Mouse (Mus musculus) liver, embryonic 13.5 days (tissue): Measurements from ENCODE around the gene Tmeff2. TPM values are rescaled to one million over a fixed set of nuclear protein-coding genes. Genes with fewer than 3 reads are reported as not detected.

Experiments
- ATAC-seq: fragments of 200-750 bp; cut with Nextera tagmentation; 2 replicates; pipeline ENCODE4 v1.8.0; 2017; ENCODE audit warnings: low read depth, mild to moderate bottlenecking, moderate number of reproducible peaks, moderate library complexity
- DNase-seq: peaks from one replicate; pipeline ENCODE4 v3.0.0; 2022
- H3K27ac ChIP-seq: fragments of 300-500 bp; sonication (generic); 2 replicates; pipeline ENCODE4 v1.5.1; 2015; ENCODE audit warnings: moderate library complexity, mild to moderate bottlenecking, inconsistent platforms
- H3K27me3 ChIP-seq: fragments of 300-500 bp; sonication (generic); 2 replicates; pipeline ENCODE4 v1.6.1; 2015; ENCODE audit warnings: mild to moderate bottlenecking, inconsistent platforms
- H3K36me3 ChIP-seq: fragments of 300-500 bp; sonication (generic); 2 replicates; pipeline ENCODE4 v1.6.1; 2015; ENCODE audit warnings: mild to moderate bottlenecking, inconsistent platforms
- H3K4me1 ChIP-seq: fragments of 300-500 bp; sonication (generic); replicated peaks from 2 replicates; pipeline ENCODE4 v1.6.1; 2015; ENCODE audit warnings: inconsistent platforms
- H3K4me2 ChIP-seq: fragments of 300-500 bp; sonication (generic); 2 replicates; pipeline ENCODE4 v1.6.1; 2015; ENCODE audit warnings: inconsistent platforms, mild to moderate bottlenecking, moderate library complexity
- H3K4me3 ChIP-seq: fragments of 300-500 bp; sonication (generic); replicated peaks from 2 replicates; pipeline ENCODE4 v1.5.1; 2015; ENCODE audit warnings: mild to moderate bottlenecking, inconsistent platforms
- H3K9ac ChIP-seq: fragments of 300-500 bp; sonication (generic); 2 replicates; pipeline ENCODE4 v1.6.1; 2015; ENCODE audit warnings: mild to moderate bottlenecking, inconsistent platforms
- H3K9me3 ChIP-seq: fragments of 300-500 bp; sonication (generic); replicated peaks from 2 replicates; pipeline ENCODE4 v1.6.1; 2016; ENCODE audit warnings: inconsistent platforms
- WGBS: fragments of 180-500 bp; shearing (Covaris S2); methylation state at CpG from one replicate; pipeline ENCODE4 v1.1.7; 2015; ENCODE audit not compliant: insufficient replicate concordance; 5-methylcytosine and 5-hydroxymethylcytosine counted together
- polyA plus RNA-seq: library from polyadenylated mRNA; unstranded; fragments of >200 nt; fragmentation: Nextera tagmentation; extraction: Ambion mirVana; gene quantifications from 2 replicates; pipeline ENCODE4 v1.2.1, GENCODE M21; 2015

The Tmeff2 gene
- polyA plus RNA-seq, 1 experiment from 2014 or later: 0.51 TPM

DNA sequence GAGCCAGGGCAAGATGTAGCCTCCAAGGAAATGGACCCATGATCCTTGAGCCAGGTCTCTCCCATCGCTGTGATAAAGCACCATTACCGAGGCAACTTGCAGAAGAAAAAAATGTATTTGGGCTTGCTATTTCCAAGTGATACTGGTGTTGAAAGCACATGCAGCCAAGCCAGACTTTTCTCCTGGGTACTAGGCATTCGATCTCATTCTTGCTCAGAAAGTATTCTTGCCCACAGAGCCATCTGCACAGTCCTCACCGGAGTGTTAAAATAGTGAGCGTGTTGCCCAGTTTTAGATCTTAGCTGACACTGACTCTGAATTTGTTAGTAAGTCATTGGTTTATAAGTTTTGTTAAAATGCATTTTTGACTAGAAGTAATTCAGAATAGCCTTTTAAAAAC lies 215.3 kb downstream of the Tmeff2 start:
- H3K4me1 ChIP-seq: no peaks in the 10 kb centered on the region
- DNase-seq (no peak), ATAC-seq (no peak)
- H3K4me3 ChIP-seq: no peak overlapping the region
- H3K9me3 ChIP-seq: no peaks in the 10 kb centered on the region
- no peak overlapping the region for H3K9ac ChIP-seq
- no peaks in the 10 kb centered on the region for H3K27me3 ChIP-seq
- no peaks in the 10 kb centered on the region for H3K36me3 ChIP-seq
- 67% methylated on average over 5 of the region's 5 CpGs for WGBS
- no peak overlapping the region for H3K27ac ChIP-seq
- H3K4me2 ChIP-seq: no peak overlapping the region

DNA sequence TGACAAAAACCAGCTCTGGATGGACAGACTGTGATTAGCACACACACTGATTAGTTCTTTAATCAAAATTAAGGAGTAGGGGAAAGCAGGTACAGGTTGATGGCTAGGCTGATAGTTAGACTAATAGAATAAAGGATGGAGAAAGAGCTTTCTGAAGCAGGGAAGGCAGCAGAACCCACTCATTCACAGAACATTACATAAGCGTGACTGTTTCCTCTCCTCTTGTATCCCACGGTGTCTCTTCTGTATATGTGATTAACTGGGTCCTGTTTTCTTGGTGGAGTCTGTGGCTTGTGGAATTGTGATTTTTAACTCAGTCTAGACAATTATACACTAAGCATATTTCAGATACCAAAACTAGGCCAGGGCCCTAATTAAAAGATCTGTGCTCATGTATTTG lies 217.4 kb downstream of the Tmeff2 start:
- no peaks in the 10 kb centered on the region for H3K9me3 ChIP-seq
- 62% methylated on average over 2 of the region's 2 CpGs for WGBS
- H3K4me1 ChIP-seq: no peaks in the 10 kb centered on the region
- no peaks in the 10 kb centered on the region for H3K27me3 ChIP-seq
- no peak overlapping the region for H3K4me3 ChIP-seq
- DNase-seq (no peak), ATAC-seq (no peak)
- no peaks in the 10 kb centered on the region for H3K36me3 ChIP-seq
- no peak overlapping the region for H3K4me2 ChIP-seq
- no peak overlapping the region for H3K9ac ChIP-seq
- H3K27ac ChIP-seq: no peak overlapping the region

- ATAC-seq: no peak
- H3K4me1 ChIP-seq: no peaks in the 10 kb centered on the region
- H3K27me3 ChIP-seq: no peaks in the 10 kb centered on the region
- H3K27ac ChIP-seq: no peak overlapping the region
- no peaks in the 10 kb centered on the region for H3K36me3 ChIP-seq
- 65% methylated on average over 10 of the region's 10 CpGs for WGBS
- no peak overlapping the region for H3K4me3 ChIP-seq
- no peak for DNase-seq
- H3K4me2 ChIP-seq: no peak overlapping the region
- no peak overlapping the region for H3K9ac ChIP-seq
- H3K9me3 ChIP-seq: no peaks in the 10 kb centered on the region
Observed at GRCm38 (mm10) chr1:51125671-51126424, 225.4 kb downstream of the Tmeff2 start.

GRCm38 (mm10) chr1:51126425-51126765 lies 225.9 kb downstream of the Tmeff2 start:
- no peaks in the 10 kb centered on the region for H3K27me3 ChIP-seq
- DNase-seq: no peak
- no peak for ATAC-seq
- H3K4me2 ChIP-seq: no peak overlapping the region
- H3K9ac ChIP-seq: no peak overlapping the region
- WGBS: 58% methylated on average over 5 of the region's 5 CpGs
- H3K9me3 ChIP-seq: no peaks in the 10 kb centered on the region
- H3K4me3 ChIP-seq: no peak overlapping the region
- no peaks in the 10 kb centered on the region for H3K4me1 ChIP-seq
- H3K27ac ChIP-seq: no peak overlapping the region
- H3K36me3 ChIP-seq: no peaks in the 10 kb centered on the region

- Histone ChIP-seq H3K36me3 (no peaks in the 10 kb centered on the region), H3K9me3 (no peaks in the 10 kb centered on the region), H3K4me3 (no peak overlapping the region), H3K4me2 (no peak overlapping the region), H3K9ac (no peak overlapping the region), H3K27me3 (no peaks in the 10 kb centered on the region), H3K27ac (no peak overlapping the region), H3K4me1 (no peaks in the 10 kb centered on the region)
- DNase-seq (no peak), ATAC-seq (no peak)
- 34% methylated on average over 2 of the region's 2 CpGs for WGBS
Observed at GRCm38 (mm10) chr1:51136792-51137191, 236.3 kb downstream of the Tmeff2 start.

DNA sequence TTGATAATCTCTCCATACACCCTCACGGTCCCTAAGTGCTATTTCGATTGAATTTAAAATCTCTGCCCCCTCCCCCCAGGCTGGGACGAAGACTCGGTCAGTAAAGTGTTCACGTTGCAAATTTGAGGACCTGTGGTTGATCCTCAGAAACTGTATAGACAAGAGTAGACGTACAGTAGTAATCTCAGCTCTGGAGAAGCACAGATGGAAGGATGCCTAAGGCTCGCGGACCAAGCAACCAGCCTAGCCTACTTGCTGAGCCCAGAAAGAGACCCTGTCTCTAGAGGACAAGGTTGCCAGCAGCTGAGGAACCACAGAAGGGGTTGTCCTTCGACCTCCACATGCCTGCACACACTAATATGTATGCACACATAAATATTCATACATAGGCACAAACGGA lies 239.2 kb downstream of the Tmeff2 start:
- Histone ChIP-seq H3K9ac (no peak overlapping the region), H3K27me3 (no peaks in the 10 kb centered on the region), H3K9me3 (no peaks in the 10 kb centered on the region), H3K4me3 (no peak overlapping the region), H3K4me1 (no peaks in the 10 kb centered on the region), H3K27ac (no peak overlapping the region), H3K4me2 (no peak overlapping the region), H3K36me3 (no peaks in the 10 kb centered on the region)
- WGBS: 64% methylated on average over 10 of the region's 10 CpGs
- DNase-seq (no peak), ATAC-seq (no peak)

DNA sequence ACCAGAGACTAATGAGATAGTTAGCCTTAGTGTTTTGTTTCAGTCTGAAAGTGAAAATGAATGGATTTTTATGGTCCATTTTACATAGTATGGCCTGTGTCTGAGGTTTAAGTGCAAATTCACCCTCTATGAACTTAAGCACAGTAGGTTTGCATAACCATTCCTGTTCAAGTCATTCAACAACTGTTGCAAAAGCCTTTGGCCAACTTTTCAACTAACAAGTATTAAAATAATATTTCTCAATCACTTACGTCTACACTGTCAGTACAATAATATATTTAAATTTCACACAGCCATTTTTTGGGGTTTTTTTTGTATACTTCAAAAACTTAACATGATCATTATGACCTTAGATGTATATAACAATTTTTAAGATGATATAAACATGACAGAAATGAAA lies 240.9 kb downstream of the Tmeff2 start:
- no peaks in the 10 kb centered on the region for H3K4me1 ChIP-seq
- no peaks in the 10 kb centered on the region for H3K27me3 ChIP-seq
- WGBS: 59% methylated on average over 1 of the region's 1 CpGs
- H3K36me3 ChIP-seq: no peaks in the 10 kb centered on the region
- no peak overlapping the region for H3K4me3 ChIP-seq
- H3K27ac ChIP-seq: no peak overlapping the region
- DNase-seq (no peak), ATAC-seq (no peak)
- no peak overlapping the region for H3K9ac ChIP-seq
- no peaks in the 10 kb centered on the region for H3K9me3 ChIP-seq
- no peak overlapping the region for H3K4me2 ChIP-seq

GRCm38 (mm10) chr1:51142729-51143128 lies 242.3 kb downstream of the Tmeff2 start:
- no peak for ATAC-seq
- no peak overlapping the region for H3K27ac ChIP-seq
- no peaks in the 10 kb centered on the region for H3K4me1 ChIP-seq
- no peaks in the 10 kb centered on the region for H3K36me3 ChIP-seq
- no peak for DNase-seq
- H3K4me3 ChIP-seq: no peak overlapping the region
- no peaks in the 10 kb centered on the region for H3K27me3 ChIP-seq
- WGBS: 61% methylated on average over 3 of the region's 3 CpGs
- H3K9ac ChIP-seq: no peak overlapping the region
- H3K4me2 ChIP-seq: no peak overlapping the region
- no peaks in the 10 kb centered on the region for H3K9me3 ChIP-seq

GRCm38 (mm10) chr1:51145693-51146092 lies 245.2 kb downstream of the Tmeff2 start:
- Histone ChIP-seq H3K27me3 (no peaks in the 10 kb centered on the region), H3K36me3 (no peaks in the 10 kb centered on the region), H3K9ac (no peak overlapping the region), H3K27ac (no peak overlapping the region), H3K9me3 (no peaks in the 10 kb centered on the region), H3K4me2 (no peak overlapping the region), H3K4me3 (no peak overlapping the region), H3K4me1 (no peaks in the 10 kb centered on the region)
- WGBS: 64% methylated on average over 4 of the region's 4 CpGs
- ATAC-seq (no peak), DNase-seq (no peak)

- H3K36me3 ChIP-seq: no peaks in the 10 kb centered on the region
- no peaks in the 10 kb centered on the region for H3K27me3 ChIP-seq
- no peak overlapping the region for H3K9ac ChIP-seq
- H3K27ac ChIP-seq: no peak overlapping the region
- DNase-seq: no peak
- no peak for ATAC-seq
- no peak overlapping the region for H3K4me3 ChIP-seq
- H3K9me3 ChIP-seq: no peaks in the 10 kb centered on the region
- no peak overlapping the region for H3K4me2 ChIP-seq
- WGBS: 51% methylated on average over 9 of the region's 9 CpGs
- H3K4me1 ChIP-seq: no peaks in the 10 kb centered on the region
Observed at GRCm38 (mm10) chr1:51148481-51149137, 248.2 kb downstream of the Tmeff2 start.

DNA sequence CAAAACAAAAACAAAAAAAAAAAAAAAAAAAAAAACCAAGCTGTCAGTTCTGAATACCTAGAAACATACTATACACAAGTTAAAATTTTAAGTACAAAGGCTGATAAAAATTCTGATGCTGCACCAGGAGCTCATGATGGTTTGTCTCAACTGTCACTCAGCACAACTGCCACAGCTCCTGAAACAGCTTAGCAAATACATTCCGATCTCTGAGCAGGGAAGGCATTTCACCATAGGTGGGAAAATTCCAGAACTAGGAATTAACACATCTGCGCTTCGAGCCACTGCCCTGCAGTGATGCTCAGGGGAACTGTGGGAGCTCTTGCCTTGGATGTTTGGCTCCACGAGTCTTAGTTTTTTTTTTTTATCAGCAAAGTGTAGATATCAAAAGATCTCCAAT lies 249.0 kb downstream of the Tmeff2 start:
- ATAC-seq (no peak), DNase-seq (no peak)
- H3K36me3 ChIP-seq: no peaks in the 10 kb centered on the region

GRCm38 (mm10) chr1:51149890-51150289 lies 249.4 kb downstream of the Tmeff2 start:
- no peaks in the 10 kb centered on the region for H3K9me3 ChIP-seq
- H3K27me3 ChIP-seq: no peaks in the 10 kb centered on the region
- no peak overlapping the region for H3K4me2 ChIP-seq
- ATAC-seq: no peak
- no peaks in the 10 kb centered on the region for H3K4me1 ChIP-seq
- WGBS: 56% methylated on average over 1 of the region's 1 CpGs
- DNase-seq: no peak
- no peak overlapping the region for H3K9ac ChIP-seq
- H3K4me3 ChIP-seq: no peak overlapping the region
- no peak overlapping the region for H3K27ac ChIP-seq
- no peaks in the 10 kb centered on the region for H3K36me3 ChIP-seq

More for the DNA sequence above, 249.0 kb downstream of the Tmeff2 start:
- no peaks in the 10 kb centered on the region for H3K9me3 ChIP-seq
- H3K9ac ChIP-seq: no peak overlapping the region
- no peak overlapping the region for H3K27ac ChIP-seq
- WGBS: 62% methylated on average over 4 of the region's 4 CpGs
- H3K4me3 ChIP-seq: no peak overlapping the region
- H3K4me2 ChIP-seq: no peak overlapping the region
- no peaks in the 10 kb centered on the region for H3K27me3 ChIP-seq
- no peaks in the 10 kb centered on the region for H3K4me1 ChIP-seq
